Mouse (Mus musculus) limb, embryonic 13.5 days (tissue): ENCODE measurements around the gene Myo9b. TPM values are rescaled to one million over a fixed set of nuclear protein-coding genes. Genes with fewer than 3 reads are reported as not detected.

ENCODE experiments used
- ATAC-seq: fragments of 200-750 bp; cut with Nextera tagmentation; 2 replicates; pipeline ENCODE4 v1.8.0; 2017; ENCODE audit warnings: low read depth, moderate number of reproducible peaks, moderate TSS enrichment; ENCODE audit not compliant: low FRiP score
- H3K27ac ChIP-seq: fragments of 300-500 bp; sonication (generic); 2 replicates; pipeline ENCODE4 v1.5.1; 2015; ENCODE audit warnings: inconsistent platforms, mild to moderate bottlenecking, moderate library complexity
- H3K27me3 ChIP-seq: fragments of 300-500 bp; sonication (generic); 2 replicates; pipeline ENCODE4 v1.6.1; 2015; ENCODE audit warnings: mild to moderate bottlenecking, inconsistent platforms
- H3K36me3 ChIP-seq: fragments of 300-500 bp; sonication (generic); 2 replicates; pipeline ENCODE4 v1.6.1; 2015; ENCODE audit warnings: inconsistent platforms, mild to moderate bottlenecking, moderate library complexity
- H3K4me1 ChIP-seq: fragments of 300-500 bp; sonication (generic); 2 replicates; pipeline ENCODE4 v1.6.1; 2015; ENCODE audit warnings: inconsistent platforms
- H3K4me2 ChIP-seq: fragments of 300-500 bp; sonication (generic); replicated peaks from 2 replicates; pipeline ENCODE4 v1.6.1; 2015; ENCODE audit warnings: inconsistent platforms, mild to moderate bottlenecking, moderate library complexity
- H3K4me3 ChIP-seq: fragments of 300-500 bp; sonication (generic); 2 replicates; pipeline ENCODE4 v1.5.1; 2015; ENCODE audit warnings: moderate library complexity, mild to moderate bottlenecking, inconsistent platforms
- H3K9ac ChIP-seq: fragments of 300-500 bp; sonication (generic); 2 replicates; pipeline ENCODE4 v1.6.1; 2015; ENCODE audit warnings: mild to moderate bottlenecking, inconsistent platforms
- H3K9me3 ChIP-seq: fragments of 300-500 bp; sonication (generic); 2 replicates; pipeline ENCODE4 v1.6.1; 2016; ENCODE audit warnings: inconsistent platforms
- WGBS: fragments of 180-500 bp; shearing (Covaris S2); methylation state at CpG from one replicate; pipeline ENCODE4 v1.1.7; 2015; 5-methylcytosine and 5-hydroxymethylcytosine counted together
- polyA plus RNA-seq: library from polyadenylated mRNA; unstranded; fragments of >200 nt; fragmentation: Nextera tagmentation; extraction: Ambion mirVana; gene quantifications from 2 replicates; pipeline ENCODE4 v1.2.1, GENCODE M21; 2015

Gene Myo9b
- polyA plus RNA-seq, 1 experiment from 2014 or later, result 27.2 TPM

DNA sequence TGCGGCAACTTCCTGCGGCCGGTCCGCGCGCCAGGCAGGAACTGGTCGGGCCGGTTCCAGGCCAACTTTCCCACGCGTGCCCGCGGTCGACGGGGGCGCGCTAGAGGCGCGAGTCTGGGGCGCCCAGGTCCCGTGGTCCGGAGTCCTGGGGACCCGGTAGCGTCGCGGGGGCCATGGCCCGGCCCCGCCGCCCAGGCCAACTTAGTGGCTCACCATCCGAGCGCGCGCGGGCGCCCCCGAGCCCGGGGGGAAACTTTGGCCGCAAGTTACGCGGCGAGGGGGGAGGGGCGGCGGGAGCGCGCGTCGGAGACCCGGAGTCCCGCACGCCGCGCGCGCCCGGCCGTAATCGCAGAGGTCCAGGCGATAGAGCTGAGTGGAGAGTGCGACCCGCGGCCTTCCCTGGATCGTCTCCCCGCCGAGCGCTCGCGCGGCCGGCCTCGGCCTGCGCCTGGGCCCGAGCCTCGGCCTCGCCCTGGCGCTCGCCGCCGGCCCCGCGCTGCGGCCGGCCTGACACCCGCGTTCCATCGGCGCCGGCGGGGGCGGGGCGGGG, 109.0 kb downstream of the Myo9b start, which contains the start of gene Nr2f6:
Gene Nr2f6, minus strand, starts transcription at position 540 of the 550 bp plus-strand sequence.
- H3K27ac ChIP-seq, result peak within 1 kb of the TSS; percentile 84
- H3K4me3 ChIP-seq, result peak within 1 kb of the TSS; percentile 89
- peaks cover 51% of the 10 kb centered on the region for H3K4me1 ChIP-seq
- peak within 1 kb of the TSS; percentile 99 for H3K4me2 ChIP-seq
- peak within 1 kb of the TSS; percentile 88 for H3K9ac ChIP-seq
- no peaks in the 10 kb centered on the region for H3K9me3 ChIP-seq
- ATAC-seq, result peak; percentile 22
- H3K27me3 ChIP-seq, result no peaks in the 10 kb centered on the region
- 0% methylated on average over 65 of the region's 89 CpGs for WGBS
- H3K36me3 ChIP-seq, result peaks cover 18% of the 10 kb centered on the region

DNA sequence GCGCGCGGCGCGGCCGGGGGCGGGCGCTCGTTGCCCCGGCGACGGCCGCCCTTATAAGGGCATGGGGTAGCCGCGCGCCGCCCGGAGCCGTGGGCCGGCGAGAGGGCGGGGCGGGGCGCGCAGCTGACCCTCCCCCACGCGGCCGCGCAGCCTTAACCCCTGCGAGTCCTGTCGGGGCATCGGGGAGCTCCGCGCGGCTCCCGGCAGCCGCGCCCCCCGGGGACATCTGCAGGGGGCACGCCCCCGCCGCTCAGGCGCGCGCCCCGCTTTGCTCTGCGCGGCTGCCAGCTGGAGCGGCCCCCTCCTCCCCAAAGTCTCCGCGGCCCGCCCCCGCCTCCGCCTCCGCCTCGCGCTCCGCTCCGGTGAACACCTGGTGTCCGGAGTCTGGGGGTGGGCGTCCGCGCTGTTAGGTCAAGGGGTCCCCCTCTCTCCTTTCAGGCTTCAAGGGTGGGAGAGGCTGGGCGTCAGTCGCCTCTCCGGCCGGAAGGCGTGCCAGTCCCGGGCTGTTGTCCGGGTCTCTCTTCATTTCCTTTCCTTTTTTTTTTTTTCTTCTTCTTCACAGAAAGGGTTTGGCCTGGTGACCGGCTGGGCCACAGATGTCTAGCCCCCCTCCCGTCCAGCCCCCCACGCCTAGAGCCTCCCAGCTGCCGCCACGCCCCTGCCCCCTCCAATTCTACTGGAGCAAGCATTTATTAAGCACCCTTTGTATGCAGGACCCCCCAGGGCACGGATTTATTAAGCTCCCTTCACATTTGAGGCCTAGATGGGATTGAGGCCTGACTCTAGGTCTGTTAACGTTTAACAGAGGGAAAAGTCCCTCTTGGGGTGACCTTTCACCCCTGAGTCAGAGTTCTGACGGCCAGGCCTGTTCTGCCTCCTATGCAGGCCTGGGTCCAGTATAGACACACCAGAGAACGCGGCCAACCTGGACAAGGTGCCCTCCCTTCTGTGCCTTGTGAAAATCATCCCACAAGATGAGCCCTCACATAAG, 109.8 kb downstream of the Myo9b start:
- peaks cover 45% of the 10 kb centered on the region for H3K4me1 ChIP-seq
- H3K4me2 ChIP-seq, result peak overlapping the region; percentile 99
- H3K9ac ChIP-seq, result peak overlapping the region; percentile 88
- WGBS, result 2% methylated on average over 48 of the region's 80 CpGs
- H3K27me3 ChIP-seq, result no peaks in the 10 kb centered on the region
- no peaks in the 10 kb centered on the region for H3K9me3 ChIP-seq
- peak; percentile 90 for ATAC-seq
- H3K4me3 ChIP-seq, result peak overlapping the region; percentile 89
- H3K27ac ChIP-seq, result peak overlapping the region; percentile 83
- peaks cover 14% of the 10 kb centered on the region for H3K36me3 ChIP-seq

DNA sequence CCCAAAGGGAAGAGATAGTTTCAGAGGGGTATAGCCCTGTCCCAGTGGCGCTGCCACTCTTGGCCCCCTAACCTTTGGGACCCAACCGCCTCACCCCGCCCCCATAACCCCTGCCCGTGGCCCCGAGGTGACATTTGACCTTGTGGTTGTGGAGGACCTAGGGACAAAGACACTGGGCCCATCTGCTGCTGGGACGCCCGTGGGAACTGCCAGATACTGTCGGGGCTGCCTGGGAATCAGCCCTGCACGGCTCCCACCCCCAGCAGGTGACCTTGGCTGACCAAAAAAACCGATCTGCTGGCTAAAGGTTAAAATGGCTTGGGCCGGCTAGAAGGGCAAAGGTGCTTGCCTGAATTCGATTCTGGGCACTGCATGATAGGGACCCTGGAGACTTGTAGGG, 110.9 kb downstream of the Myo9b start:
- no peak overlapping the region for H3K9ac ChIP-seq
- H3K4me1 ChIP-seq, result peaks cover 42% of the 10 kb centered on the region
- H3K27me3 ChIP-seq, result no peaks in the 10 kb centered on the region
- no peak for ATAC-seq
- no peak overlapping the region for H3K4me2 ChIP-seq
- H3K36me3 ChIP-seq, result peaks cover 3% of the 10 kb centered on the region
- H3K4me3 ChIP-seq, result no peak overlapping the region
- WGBS, result 40% methylated on average over 12 of the region's 12 CpGs
- no peaks in the 10 kb centered on the region for H3K9me3 ChIP-seq
- no peak overlapping the region for H3K27ac ChIP-seq

DNA sequence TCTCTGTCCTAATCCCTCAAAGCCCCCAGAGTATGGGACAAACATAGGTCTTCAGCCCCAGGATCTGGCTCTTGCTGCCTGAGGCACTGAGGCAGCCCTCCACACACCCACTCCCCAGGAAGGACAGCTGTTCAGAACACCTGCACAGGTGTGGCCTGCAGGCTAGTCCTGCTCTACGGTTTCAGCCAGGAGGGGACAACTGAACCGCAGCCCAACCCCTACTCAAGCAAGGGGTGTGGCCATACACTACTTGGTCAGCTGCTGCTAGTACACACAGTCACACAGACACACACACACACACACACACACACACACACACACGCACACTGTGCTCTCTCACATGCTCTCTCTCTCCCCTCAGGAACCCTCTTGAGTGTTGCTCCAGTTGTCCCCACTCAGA, 111.3 kb downstream of the Myo9b start:
- Histone ChIP-seq H3K4me1 (peaks cover 37% of the 10 kb centered on the region), H3K4me2 (no peak overlapping the region), H3K27ac (no peak overlapping the region), H3K27me3 (no peaks in the 10 kb centered on the region), H3K36me3 (no peaks in the 10 kb centered on the region), H3K4me3 (no peak overlapping the region), H3K9ac (no peak overlapping the region), H3K9me3 (no peaks in the 10 kb centered on the region)
- ATAC-seq, result no peak
- 60% methylated on average over 3 of the region's 3 CpGs for WGBS

- 66% methylated on average over 12 of the region's 12 CpGs for WGBS
- H3K4me1 ChIP-seq, result peaks cover 23% of the 10 kb centered on the region
- H3K4me2 ChIP-seq, result no peak overlapping the region
- no peaks in the 10 kb centered on the region for H3K27me3 ChIP-seq
- H3K9me3 ChIP-seq, result no peaks in the 10 kb centered on the region
- H3K9ac ChIP-seq, result no peak overlapping the region
- ATAC-seq, result no peak
- H3K27ac ChIP-seq, result no peak overlapping the region
- no peaks in the 10 kb centered on the region for H3K36me3 ChIP-seq
- no peak overlapping the region for H3K4me3 ChIP-seq
Measured at GRCm38 (mm10) chr8:71385212-71385835, 112.8 kb downstream of the Myo9b start.

GRCm38 (mm10) chr8:71388267-71388666, 115.8 kb downstream of the Myo9b start:
- no peaks in the 10 kb centered on the region for H3K36me3 ChIP-seq
- 68% methylated on average over 1 of the region's 1 CpGs for WGBS
- peaks cover 4% of the 10 kb centered on the region for H3K4me1 ChIP-seq
- no peak overlapping the region for H3K4me3 ChIP-seq
- no peak overlapping the region for H3K27ac ChIP-seq
- H3K27me3 ChIP-seq, result no peaks in the 10 kb centered on the region
- ATAC-seq, result no peak
- H3K4me2 ChIP-seq, result no peak overlapping the region
- no peaks in the 10 kb centered on the region for H3K9me3 ChIP-seq
- no peak overlapping the region for H3K9ac ChIP-seq

- Histone ChIP-seq H3K27me3 (no peaks in the 10 kb centered on the region), H3K4me1 (0 out of 2 replicates have a peak, but pooled peaks cover 4% of the 10 kb centered on the region), H3K4me2 (no peak overlapping the region), H3K9me3 (no peaks in the 10 kb centered on the region), H3K9ac (no peak overlapping the region), H3K27ac (no peak overlapping the region), H3K4me3 (no peak overlapping the region), H3K36me3 (no peaks in the 10 kb centered on the region)
- ATAC-seq, result no peak
- 93% methylated on average over 2 of the region's 2 CpGs for WGBS
Measured at GRCm38 (mm10) chr8:71391696-71392095, 119.2 kb downstream of the Myo9b start.

DNA sequence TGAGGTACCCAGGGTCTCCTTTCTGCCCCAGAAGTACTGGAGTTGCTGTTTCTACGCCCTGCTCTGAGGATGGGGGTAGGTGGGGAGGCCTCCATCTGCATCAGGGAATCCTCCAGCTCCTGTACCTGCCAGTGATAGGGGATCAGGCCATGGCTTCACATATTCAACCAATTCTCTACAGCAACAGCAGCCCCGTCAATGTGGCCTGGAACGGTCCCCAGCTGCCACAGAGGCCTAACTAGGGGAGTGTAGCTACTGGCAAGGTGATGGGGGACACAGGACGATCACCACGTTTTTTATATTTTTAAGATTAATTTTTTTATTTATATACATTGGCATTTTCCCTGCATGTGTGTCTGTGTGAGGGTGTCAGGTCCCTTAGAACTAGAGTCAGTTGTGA, 119.9 kb downstream of the Myo9b start:
- WGBS, result 75% methylated on average over 5 of the region's 5 CpGs

DNA sequence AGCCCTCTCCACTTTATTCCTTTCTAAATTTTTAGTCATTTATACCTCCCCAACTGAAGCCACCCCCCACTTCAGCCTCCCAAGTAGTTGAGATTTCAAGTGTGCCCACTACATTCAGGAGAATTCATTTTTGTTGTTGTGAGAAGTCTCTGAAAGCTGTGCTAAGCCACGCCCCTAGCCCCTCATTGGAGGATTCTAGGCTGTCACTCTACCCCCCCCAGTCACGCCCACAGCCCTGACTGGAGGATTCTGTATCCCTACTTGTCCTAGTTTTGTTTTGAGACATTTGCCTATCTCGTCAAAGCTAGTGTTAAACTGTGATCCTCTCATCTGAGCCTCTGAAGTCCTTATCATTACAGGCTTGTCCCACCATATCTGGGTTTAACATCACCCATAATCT, 120.4 kb downstream of the Myo9b start:
- 15% methylated on average over 3 of the region's 3 CpGs for WGBS

More for the DNA sequence above, 119.9 kb downstream of the Myo9b start:
- H3K4me1 ChIP-seq, result peaks cover 7% of the 10 kb centered on the region
- H3K27ac ChIP-seq, result no peak overlapping the region
- ATAC-seq, result no peak
- H3K4me2 ChIP-seq, result no peak overlapping the region
- no peaks in the 10 kb centered on the region for H3K36me3 ChIP-seq
- no peak overlapping the region for H3K4me3 ChIP-seq
- no peak overlapping the region for H3K9ac ChIP-seq
- no peaks in the 10 kb centered on the region for H3K9me3 ChIP-seq
- no peaks in the 10 kb centered on the region for H3K27me3 ChIP-seq

DNA sequence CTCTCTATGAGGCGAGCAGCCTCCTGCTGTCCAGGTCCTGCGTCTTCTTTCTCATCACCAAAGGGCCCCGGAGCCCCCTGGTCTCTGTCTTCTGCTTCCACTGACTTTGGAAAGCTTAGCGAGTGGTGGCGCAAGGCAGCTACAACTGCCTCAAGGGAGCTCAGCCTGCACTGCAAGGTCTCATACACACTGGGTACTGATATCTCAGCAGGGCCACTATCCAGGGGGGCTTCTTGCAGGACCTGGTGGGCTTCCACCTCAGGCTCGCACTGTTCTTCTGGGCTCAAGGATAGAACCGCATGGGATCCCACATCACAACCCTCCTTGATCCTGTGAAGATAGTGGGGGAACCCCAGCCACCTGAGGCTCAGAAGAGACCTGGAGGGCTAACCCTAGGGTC, 122.0 kb downstream of the Myo9b start:
- peak overlapping the region; percentile 30 for H3K4me2 ChIP-seq
- H3K36me3 ChIP-seq, result peaks cover 9% of the 10 kb centered on the region
- peaks cover 12% of the 10 kb centered on the region for H3K4me1 ChIP-seq
- H3K9ac ChIP-seq, result no peak overlapping the region; the same call in 1 of the 2 replicates
- ATAC-seq, result no peak
- no peak overlapping the region for H3K27ac ChIP-seq
- H3K9me3 ChIP-seq, result no peaks in the 10 kb centered on the region
- no peaks in the 10 kb centered on the region for H3K27me3 ChIP-seq
- WGBS, result 75% methylated on average over 7 of the region's 7 CpGs
- no peak overlapping the region for H3K4me3 ChIP-seq

More for the DNA sequence above, 120.4 kb downstream of the Myo9b start:
- ATAC-seq, result no peak
- H3K4me1 ChIP-seq, result peaks cover 12% of the 10 kb centered on the region
- no peak overlapping the region for H3K27ac ChIP-seq
- H3K9me3 ChIP-seq, result no peaks in the 10 kb centered on the region
- H3K36me3 ChIP-seq, result no peaks in the 10 kb centered on the region
- H3K27me3 ChIP-seq, result no peaks in the 10 kb centered on the region
- H3K9ac ChIP-seq, result no peak overlapping the region
- no peak overlapping the region for H3K4me3 ChIP-seq
- peak overlapping the region; percentile 5; the same call in 1 of the 2 replicates for H3K4me2 ChIP-seq

GRCm38 (mm10) chr8:71395071-71395470, 122.6 kb downstream of the Myo9b start:
- 89% methylated on average over 10 of the region's 10 CpGs for WGBS
- Histone ChIP-seq H3K4me2 (peak overlapping the region; percentile 30; the same call in 1 of the 2 replicates), H3K27ac (no peak overlapping the region), H3K9ac (no peak overlapping the region), H3K4me3 (no peak overlapping the region), H3K27me3 (no peaks in the 10 kb centered on the region), H3K9me3 (no peaks in the 10 kb centered on the region), H3K36me3 (peaks cover 14% of the 10 kb centered on the region), H3K4me1 (peaks cover 12% of the 10 kb centered on the region)
- no peak for ATAC-seq

- H3K4me2 ChIP-seq, result peak within 1 kb of the TSS; percentile 84
- peaks cover 18% of the 10 kb centered on the region for H3K36me3 ChIP-seq
- WGBS, result 88% methylated on average over 9 of the region's 9 CpGs
- H3K9ac ChIP-seq, result no peak within 1 kb of the TSS
- H3K4me1 ChIP-seq, result peaks cover 12% of the 10 kb centered on the region
- H3K27ac ChIP-seq, result peak within 1 kb of the TSS; percentile 58; the same call in 1 of the 2 replicates
- H3K9me3 ChIP-seq, result no peaks in the 10 kb centered on the region
- H3K4me3 ChIP-seq, result peak within 1 kb of the TSS; percentile 85
- H3K27me3 ChIP-seq, result no peaks in the 10 kb centered on the region
- no peak for ATAC-seq
Measured at GRCm38 (mm10) chr8:71395629-71396028, 123.1 kb downstream of the Myo9b start, which contains the start of gene Ushbp1. TSS of gene Ushbp1 (minus strand) at chr8:71395802.
